Comparison of ENCODE assay signal across 16 mouse cellular contexts in genomic region chr6:30697464-30697863, GRCm38 (mm10). TPM values are rescaled to one million over a fixed set of nuclear protein-coding genes. Genes with fewer than 3 reads are reported as not detected.
DNase-seq lines count a peak whose midpoint lies in the region; ATAC-seq and TF ChIP-seq lines count a peak whose summit lies in the region.
"Had no signal": no experiment of that assay in that cellular context is flagged by ENCODE, and none has a peak within 500 bp of the region (broad histone marks: within the 10 kb centered on the region; RNA-seq: fewer than 3 reads in every experiment).

No protein-coding gene starts in this region.

- no peaks in the 10 kb centered on the region for H3K9me3 ChIP-seq in heart, embryonic 12.5 days (replicated peaks)
- no peaks in the 10 kb centered on the region for H3K9me3 ChIP-seq in lung, embryonic 14.5 days (ENCODE audit: low read depth, low read length)
- H3K9me3 ChIP-seq in embryonic facial prominence, embryonic 12.5 days = no peaks in the 10 kb centered on the region
- no peaks in the 10 kb centered on the region for H3K9me3 ChIP-seq in limb, embryonic 13.5 days

- H3K4me3 ChIP-seq in heart, embryonic 12.5 days = no peak overlapping the region
- H3K4me3 ChIP-seq in lung, embryonic 14.5 days (ENCODE audit: low read depth, low read length) = no peak overlapping the region
- no peak overlapping the region for H3K4me3 ChIP-seq in embryonic facial prominence, embryonic 12.5 days
- H3K4me3 ChIP-seq in limb, embryonic 13.5 days = no peak overlapping the region
- H3K4me3 ChIP-seq: erythroblast, embryonic 14.5 days; layer of hippocampus, adult 2 months had no signal

- DNase-seq in heart, postnatal 14 days = no peak
- peak; percentile 61 for DNase-seq in lung, embryonic 14.5 days
- DNase-seq in lung, postnatal 10 days = no peak
- DNase-seq in spleen, postnatal 36 days (ENCODE audit: low spot score in 2 of 2) = no peak
- no peak for DNase-seq in ovary, postnatal 10 days (ENCODE audit: low spot score)
- DNase-seq: adrenal gland, adult 2 months; cerebellum, postnatal 36 days; lung, postnatal 14 days; right cerebral cortex, postnatal 14 days had no signal

- ATAC-seq in heart, embryonic 12.5 days (ENCODE audit: insufficient number of reproducible peaks, low FRiP score) = no peak
- no peak for ATAC-seq in lung, embryonic 14.5 days (ENCODE audit: insufficient read depth)
- ATAC-seq in embryonic facial prominence, embryonic 12.5 days (ENCODE audit: insufficient number of reproducible peaks, insufficient read depth, low FRiP score, low TSS enrichment) = no peak
- no peak for ATAC-seq in limb, embryonic 13.5 days (ENCODE audit: low FRiP score, low read depth)

- H3K36me3 ChIP-seq in heart, embryonic 12.5 days = no peaks in the 10 kb centered on the region
- H3K36me3 ChIP-seq in lung, embryonic 14.5 days (ENCODE audit: insufficient read depth) = no peaks in the 10 kb centered on the region
- H3K36me3 ChIP-seq in embryonic facial prominence, embryonic 12.5 days = no peaks in the 10 kb centered on the region
- H3K36me3 ChIP-seq in limb, embryonic 13.5 days = no peaks in the 10 kb centered on the region

- peaks cover 27% of the 10 kb centered on the region for H3K4me1 ChIP-seq in heart, embryonic 12.5 days (replicated peaks)
- H3K4me1 ChIP-seq in lung, embryonic 14.5 days (ENCODE audit: insufficient read depth) = peaks cover 19% of the 10 kb centered on the region
- H3K4me1 ChIP-seq in embryonic facial prominence, embryonic 12.5 days = peaks cover 21% of the 10 kb centered on the region
- H3K4me1 ChIP-seq in limb, embryonic 13.5 days = peaks cover 25% of the 10 kb centered on the region

- no peak for TF ChIP-seq CTCF in lung, embryonic 14.5 days (IDR thresholded peaks at IDR 0.05; ENCODE audit: low read depth)

- peak overlapping the region; percentile 85 for H3K27ac ChIP-seq in heart, embryonic 12.5 days (ENCODE audit: poor library complexity, severe bottlenecking)
- H3K27ac ChIP-seq in lung, embryonic 14.5 days (ENCODE audit: low read depth) = peak overlapping the region; percentile 75
- H3K27ac ChIP-seq in embryonic facial prominence, embryonic 12.5 days = peak overlapping the region; percentile 73
- H3K27ac ChIP-seq in limb, embryonic 13.5 days = peak overlapping the region; percentile 53; the same call in 1 of the 2 replicates
- H3K27ac ChIP-seq: layer of hippocampus, adult 2 months had no signal

- intact Hi-C loops in heart, postnatal 14 days (cut with DNase I) = loop anchor here (5.0 kb wide), 1 partner anchor 140 kb away; no protein-coding TSS in a partner anchor

- H3K4me2 ChIP-seq in heart, embryonic 12.5 days = no peak overlapping the region
- H3K4me2 ChIP-seq in lung, embryonic 14.5 days = no peak overlapping the region
- H3K4me2 ChIP-seq in embryonic facial prominence, embryonic 12.5 days (replicated peaks) = no peak overlapping the region
- H3K4me2 ChIP-seq in limb, embryonic 13.5 days (replicated peaks) = no peak overlapping the region

- WGBS in heart, embryonic 12.5 days = 17% methylated on average over 5 of the region's 5 CpGs
- 17% methylated on average over 5 of the region's 5 CpGs for WGBS in lung, embryonic 14.5 days
- WGBS in embryonic facial prominence, embryonic 12.5 days = 47% methylated on average over 5 of the region's 5 CpGs
- WGBS in limb, embryonic 13.5 days = 47% methylated on average over 5 of the region's 5 CpGs

- H3K9ac ChIP-seq in heart, embryonic 12.5 days = no peak overlapping the region
- peak overlapping the region; percentile 20; the same call in 1 of the 2 replicates for H3K9ac ChIP-seq in lung, embryonic 14.5 days
- no peak overlapping the region for H3K9ac ChIP-seq in embryonic facial prominence, embryonic 12.5 days
- no peak overlapping the region for H3K9ac ChIP-seq in limb, embryonic 13.5 days

- H3K27me3 ChIP-seq in heart, embryonic 12.5 days (replicated peaks) = no peaks in the 10 kb centered on the region
- no peaks in the 10 kb centered on the region for H3K27me3 ChIP-seq in lung, embryonic 14.5 days (ENCODE audit: insufficient read depth, low read length)
- H3K27me3 ChIP-seq in embryonic facial prominence, embryonic 12.5 days = no peaks in the 10 kb centered on the region
- no peaks in the 10 kb centered on the region for H3K27me3 ChIP-seq in limb, embryonic 13.5 days

RNA-seq across cellular contexts. Expression of gene Cep41, which starts 3.9 kb away (rescaled TPM):
- polyA plus RNA-seq in heart, embryonic 12.5 days (2016; fragmentation: Nextera tagmentation; extraction: Ambion mirVana) = 11.9 TPM in 2 replicates
- total RNA-seq in heart, postnatal 14 days (2021) = 1 to 10 TPM; 2.9 to 3.1 TPM
- 11.6 and 12.8 TPM in 2 replicates for polyA plus RNA-seq in lung, embryonic 14.5 days (2014; fragmentation: Nextera tagmentation; extraction: Ambion mirVana)
- polyA plus RNA-seq in embryonic facial prominence, embryonic 12.5 days (2016; fragmentation: Nextera tagmentation; extraction: Ambion mirVana) = 23.8 and 26.3 TPM in 2 replicates
- 52.3 and 55.4 TPM in 2 replicates for polyA plus RNA-seq in limb, embryonic 13.5 days (2015; fragmentation: Nextera tagmentation; extraction: Ambion mirVana)

RNA-seq across cellular contexts. Expression of gene Mest, which starts 25.9 kb away (rescaled TPM):
- polyA plus RNA-seq in heart, embryonic 12.5 days (2016; fragmentation: Nextera tagmentation; extraction: Ambion mirVana) = 3,424 and 3,742 TPM in 2 replicates
- 10 to 100 TPM; 51.2 to 65.0 TPM for total RNA-seq in heart, postnatal 14 days (2021)
- polyA plus RNA-seq in lung, embryonic 14.5 days (2014; fragmentation: Nextera tagmentation; extraction: Ambion mirVana) = 1,596 and 1,677 TPM in 2 replicates
- polyA plus RNA-seq in embryonic facial prominence, embryonic 12.5 days (2016; fragmentation: Nextera tagmentation; extraction: Ambion mirVana) = 1,207 and 1,222 TPM in 2 replicates
- 1,770 and 1,957 TPM in 2 replicates for polyA plus RNA-seq in limb, embryonic 13.5 days (2015; fragmentation: Nextera tagmentation; extraction: Ambion mirVana)

RNA-seq across cellular contexts. Expression of gene Cpa1, which starts 58.4 kb away (rescaled TPM):
- polyA plus RNA-seq in heart, embryonic 12.5 days (2016; fragmentation: Nextera tagmentation; extraction: Ambion mirVana) = 1.8 and 2.0 TPM in 2 replicates
- 1 to 10 TPM; 1.0 to 2.4 TPM for total RNA-seq in heart, postnatal 14 days (2021)
- polyA plus RNA-seq in lung, embryonic 14.5 days (2014; fragmentation: Nextera tagmentation; extraction: Ambion mirVana) = 1.9 and 3.0 TPM in 2 replicates
- 0.22 and 0.29 TPM in 2 replicates for polyA plus RNA-seq in embryonic facial prominence, embryonic 12.5 days (2016; fragmentation: Nextera tagmentation; extraction: Ambion mirVana)
- polyA plus RNA-seq in limb, embryonic 13.5 days (2015; fragmentation: Nextera tagmentation; extraction: Ambion mirVana) = 0.88 and 1.0 TPM in 2 replicates
- total RNA-seq: adrenal gland, adult 2 months; layer of hippocampus, adult 2 months; left cerebral cortex, postnatal 14 days; neutrophil, adult 5-6 weeks had no signal
- polyA plus RNA-seq: adrenal gland, adult 2 months; erythroblast, embryonic 14.5 days had no signal
